Mouse (Mus musculus): ENCODE results near the gene Adamts4.

DNA sequence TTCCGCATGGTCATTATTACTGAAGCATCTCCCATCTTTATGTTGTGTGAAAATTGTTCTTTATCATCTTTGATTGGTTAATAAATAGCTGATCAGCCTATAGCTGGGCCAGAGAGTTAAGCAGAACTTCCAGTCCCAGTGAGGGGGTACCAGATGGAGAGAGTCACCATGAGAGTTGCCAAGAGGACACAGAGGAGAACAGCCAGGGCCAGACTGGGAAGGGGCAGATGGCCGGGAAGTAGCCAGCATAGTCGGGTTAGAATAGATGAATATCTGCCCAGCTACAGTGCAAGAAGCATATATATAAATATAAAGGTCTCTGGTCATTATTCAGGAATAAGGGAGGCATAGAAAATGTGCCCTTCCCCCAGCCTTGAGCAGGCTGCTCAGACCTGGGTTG lies 48.0 kb downstream of the Adamts4 start:
- TF ChIP-seq POLR2A (IDR thresholded peaks at IDR 0.05; ENCODE audit: extremely low read depth, insufficient read depth, low read length) (no peak), CTCF (IDR thresholded peaks at IDR 0.05; ENCODE audit: extremely low read depth, insufficient read depth, low read length) (no peak)
